ENCODE assay signal across 28 mouse cellular contexts in genomic region chr19:33109141-33109540, GRCm38 (mm10).
DNase-seq lines count a peak whose midpoint lies in the region; ATAC-seq and TF ChIP-seq lines count a peak whose summit lies in the region.
"Had no signal": no experiment of that assay in that cellular context is flagged by ENCODE, and none has a peak within 500 bp of the region (broad histone marks: within the 10 kb centered on the region; RNA-seq: fewer than 3 reads in every experiment).

No protein-coding gene starts in this region.

- H3K27me3 ChIP-seq in intestine, embryonic 14.5 days (replicated peaks; ENCODE audit: control insufficient read depth, insufficient read depth, low read length): no peaks in the 10 kb centered on the region
- no peaks in the 10 kb centered on the region for H3K27me3 ChIP-seq in intestine, embryonic 15.5 days (replicated peaks)
- H3K27me3 ChIP-seq in lung, embryonic 16.5 days (ENCODE audit: control insufficient read depth, insufficient read depth, low read depth, low read length): no peaks in the 10 kb centered on the region
- H3K27me3 ChIP-seq in CH12.LX (replicated peaks): peaks cover 2% of the 10 kb centered on the region
- H3K27me3 ChIP-seq: embryonic facial prominence, embryonic 15.5 days; forebrain, embryonic 12.5 days; heart, embryonic 13.5 days; liver, embryonic 13.5 days; midbrain, embryonic 15.5 days; neural tube, embryonic 15.5 days had no signal

- DNase-seq in intestine, embryonic 14.5 days (ENCODE audit: low spot score): peak; percentile 48
- no peak for DNase-seq in lung, adult 2 months
- no peak for DNase-seq in CH12.LX (ENCODE audit: extremely low read depth)
- no peak for DNase-seq in left cerebral cortex, postnatal 36 days (ENCODE audit: low spot score in 2 of 2)
- no peak for DNase-seq in cerebellum, postnatal 36 days
- DNase-seq: adrenal gland, postnatal 14 days; cerebellum, adult 11-12 months; cerebellum, postnatal 10 days; forebrain, postnatal 0 days; gastrocnemius, postnatal 10 days; layer of hippocampus, postnatal 36 days; liver, embryonic 13.5 days; right cerebral cortex, postnatal 4 days; thymus, adult 2 months; thymus, postnatal 36 days had no signal

- TF ChIP-seq CTCF in lung, adult 2 months (IDR thresholded peaks at IDR 0.05; ENCODE audit: insufficient read depth, low read length): no peak
- TF ChIP-seq CTCF in CH12.LX (conservative IDR thresholded peaks at IDR 0.05 in 1 of 2, IDR thresholded peaks at IDR 0.05 in 1 of 2; ENCODE audit: low read depth in 2 of 2, low read length in 2 of 2): no peak

- dilution Hi-C loops in CH12.LX (cut with MboI; ENCODE audit: extremely low pct_ligation_motif_present, extremely low pct_unique_long_range_greater_than_20kb, low sequenced_read_pairs): no loop called here

- H3K36me3 ChIP-seq in intestine, embryonic 14.5 days (ENCODE audit: control insufficient read depth, insufficient read depth, low read length): no peaks in the 10 kb centered on the region
- H3K36me3 ChIP-seq in intestine, embryonic 15.5 days: no peaks in the 10 kb centered on the region
- no peaks in the 10 kb centered on the region for H3K36me3 ChIP-seq in lung, embryonic 16.5 days (ENCODE audit: control insufficient read depth, insufficient read depth, low read length)
- H3K36me3 ChIP-seq in CH12.LX (replicated peaks in 1 of 2; ENCODE audit: control insufficient read depth in 1 of 2, insufficient read depth in 1 of 2, low read length in 1 of 2): no peaks in the 10 kb centered on the region
- H3K36me3 ChIP-seq: embryonic facial prominence, embryonic 10.5 days; embryonic facial prominence, embryonic 15.5 days; forebrain, embryonic 12.5 days; heart, embryonic 13.5 days; limb, embryonic 10.5 days; limb, embryonic 15.5 days; liver, embryonic 13.5 days; midbrain, embryonic 10.5 days; midbrain, embryonic 15.5 days; neural tube, embryonic 15.5 days had no signal

- 82% methylated on average over 7 of the region's 7 CpGs for WGBS in intestine, embryonic 14.5 days
- 74% methylated on average over 7 of the region's 7 CpGs for WGBS in intestine, embryonic 15.5 days
- 57% methylated on average over 7 of the region's 7 CpGs for WGBS in lung, embryonic 16.5 days
- 46% methylated on average over 7 of the region's 7 CpGs for WGBS in lung, adult 2 months

- H3K4me3 ChIP-seq in intestine, embryonic 14.5 days (ENCODE audit: low read depth, low read length): no peak overlapping the region
- H3K4me3 ChIP-seq in intestine, embryonic 15.5 days (replicated peaks): no peak overlapping the region
- H3K4me3 ChIP-seq in lung, embryonic 16.5 days (ENCODE audit: low read length): no peak overlapping the region
- no peak overlapping the region for H3K4me3 ChIP-seq in lung, adult 2 months (replicated peaks; ENCODE audit: extremely low read depth, low read depth, low read length)
- H3K4me3 ChIP-seq in CH12.LX (replicated peaks in 1 of 3; ENCODE audit: low read depth in 2 of 3, low read length in 2 of 3, poor library complexity in 1 of 3): no peak overlapping the region
- H3K4me3 ChIP-seq: embryonic facial prominence, embryonic 10.5 days; embryonic facial prominence, embryonic 15.5 days; forebrain, embryonic 12.5 days; heart, embryonic 13.5 days; limb, embryonic 10.5 days; limb, embryonic 15.5 days; liver, embryonic 13.5 days; midbrain, embryonic 10.5 days; midbrain, embryonic 15.5 days; neural tube, embryonic 15.5 days had no signal

- peak; percentile 57; the same call in 1 of the 2 replicates for TF ChIP-seq EP300 in CH12.LX (IDR thresholded peaks at IDR 0.05; ENCODE audit: low read length)

- in situ Hi-C loops in CH12.LX (cut with MboI; ENCODE audit: low pct_ligation_motif_present, low pct_unique_long_range_greater_than_20kb, low sequenced_read_pairs): loop anchor here (25.0 kb wide), 1 partner anchor 347 kb away; the partner anchor contains the start of gene Pten

- no peaks in the 10 kb centered on the region for H3K4me1 ChIP-seq in intestine, embryonic 14.5 days (replicated peaks; ENCODE audit: control insufficient read depth, insufficient read depth, low read length)
- 0 out of 2 replicates have a peak, but pooled peaks cover 4% of the 10 kb centered on the region for H3K4me1 ChIP-seq in intestine, embryonic 15.5 days (replicated peaks)
- H3K4me1 ChIP-seq in lung, embryonic 16.5 days (replicated peaks; ENCODE audit: control insufficient read depth, insufficient read depth, low read length): peaks cover 7% of the 10 kb centered on the region
- no peaks in the 10 kb centered on the region; the same call in 1 of the 2 replicates for H3K4me1 ChIP-seq in lung, adult 2 months (ENCODE audit: control insufficient read depth, insufficient read depth, low read length)
- peaks cover 8 to 21% of the 10 kb centered on the region in 2 experiments; a peak in 3 of 4 replicates for H3K4me1 ChIP-seq in CH12.LX (ENCODE audit: control insufficient read depth in 1 of 2, insufficient read depth in 2 of 2)
- H3K4me1 ChIP-seq: heart, embryonic 13.5 days had no signal

- no peak for ATAC-seq in intestine, embryonic 14.5 days (replicated peaks; ENCODE audit: low FRiP score, low TSS enrichment, low read depth)
- no peak for ATAC-seq in intestine, embryonic 15.5 days
- no peak for ATAC-seq in lung, embryonic 16.5 days (ENCODE audit: low read depth)
- ATAC-seq in megakaryocyte, adult 5-6 weeks (ENCODE audit: poor library complexity, severe bottlenecking): peak; percentile 63
- ATAC-seq: midbrain, embryonic 15.5 days had no signal

- TF ChIP-seq RAD21 in CH12.LX (IDR thresholded peaks at IDR 0.05; ENCODE audit: low read depth, low read length): no peak

- no peak for TF ChIP-seq POLR2A in lung, adult 2 months (IDR thresholded peaks at IDR 0.05; ENCODE audit: borderline replicate concordance, extremely low read depth, low read depth, low read length)
- TF ChIP-seq POLR2A in CH12.LX (IDR thresholded peaks at IDR 0.05; ENCODE audit: low read depth, low read length): no peak

- H3K4me2 ChIP-seq in intestine, embryonic 14.5 days (ENCODE audit: low read length): no peak overlapping the region
- H3K4me2 ChIP-seq in intestine, embryonic 15.5 days (replicated peaks): no peak overlapping the region
- no peak overlapping the region for H3K4me2 ChIP-seq in lung, embryonic 16.5 days (ENCODE audit: low read depth, low read length)
- H3K4me2 ChIP-seq in CH12.LX (ENCODE audit: insufficient read depth, low read depth, poor library complexity, severe bottlenecking): no peak overlapping the region
- H3K4me2 ChIP-seq: embryonic facial prominence, embryonic 15.5 days; forebrain, embryonic 12.5 days; heart, embryonic 13.5 days; limb, embryonic 15.5 days; liver, embryonic 13.5 days; midbrain, embryonic 15.5 days; neural tube, embryonic 15.5 days had no signal

- H3K9ac ChIP-seq in intestine, embryonic 14.5 days (ENCODE audit: low read length): no peak overlapping the region
- no peak overlapping the region for H3K9ac ChIP-seq in intestine, embryonic 15.5 days
- no peak overlapping the region for H3K9ac ChIP-seq in lung, embryonic 16.5 days (ENCODE audit: low read length)
- no peak overlapping the region for H3K9ac ChIP-seq in CH12.LX (ENCODE audit: insufficient read depth, low read depth)
- H3K9ac ChIP-seq: embryonic facial prominence, embryonic 15.5 days; forebrain, embryonic 12.5 days; forebrain, postnatal 0 days; heart, embryonic 13.5 days; limb, embryonic 15.5 days; liver, embryonic 13.5 days; midbrain, embryonic 15.5 days; neural tube, embryonic 15.5 days had no signal

- H3K9me3 ChIP-seq in intestine, embryonic 14.5 days (ENCODE audit: control insufficient read depth, low read length): no peaks in the 10 kb centered on the region
- H3K9me3 ChIP-seq in intestine, embryonic 15.5 days: no peaks in the 10 kb centered on the region
- H3K9me3 ChIP-seq in lung, embryonic 16.5 days (ENCODE audit: control insufficient read depth, low read length): no peaks in the 10 kb centered on the region
- no peaks in the 10 kb centered on the region for H3K9me3 ChIP-seq in CH12.LX (replicated peaks; ENCODE audit: low read length)
- H3K9me3 ChIP-seq: embryonic facial prominence, embryonic 10.5 days; embryonic facial prominence, embryonic 15.5 days; forebrain, embryonic 12.5 days; heart, embryonic 13.5 days; limb, embryonic 10.5 days; limb, embryonic 15.5 days; liver, embryonic 13.5 days; midbrain, embryonic 10.5 days; midbrain, embryonic 15.5 days; neural tube, embryonic 15.5 days had no signal

- intact Hi-C loops in left cerebral cortex, postnatal 36 days (cut with DNase I): no loop called here

- no peak overlapping the region for H3K27ac ChIP-seq in intestine, embryonic 14.5 days (ENCODE audit: low read depth)
- no peak overlapping the region for H3K27ac ChIP-seq in intestine, embryonic 15.5 days
- peak overlapping the region; percentile 89 for H3K27ac ChIP-seq in lung, embryonic 16.5 days (ENCODE audit: low read length)
- no peak overlapping the region for H3K27ac ChIP-seq in CH12.LX (ENCODE audit: insufficient read depth, low read depth)
- H3K27ac ChIP-seq: embryonic facial prominence, embryonic 10.5 days; forebrain, embryonic 12.5 days; heart, embryonic 13.5 days; limb, embryonic 10.5 days; limb, embryonic 15.5 days; liver, embryonic 13.5 days; macrophage; midbrain, embryonic 10.5 days; midbrain, embryonic 15.5 days; neural tube, embryonic 15.5 days had no signal

- no peaks in the 10 kb centered on the region for H3K79me2 ChIP-seq in CH12.LX (replicated peaks; ENCODE audit: control insufficient read depth, extremely low read depth, insufficient read depth, poor library complexity, severe bottlenecking)

TF ChIP-seq in CH12.LX, 34 proteins besides CTCF, POLR2A, EP300 and RAD21:
- TF ChIP-seq IRF4 (IDR thresholded peaks at IDR 0.05; ENCODE audit: low read depth, low read length): peak; percentile 75
- TF ChIP-seq BHLHE40 (IDR thresholded peaks at IDR 0.05; ENCODE audit: low read depth, low read length): 0 out of 2 replicates have a peak, but pooled peaks have one; percentile 17
- no peak for TF ChIP-seq POLR2AphosphoS2 (IDR thresholded peaks at IDR 0.05; ENCODE audit: low read depth, low read length)
